Mouse (Mus musculus) left cerebral cortex, postnatal 25 days (tissue): ENCODE data around the gene Mast4. TPM values are rescaled to one million over a fixed set of nuclear protein-coding genes. Genes with fewer than 3 reads are reported as not detected.

ENCODE experiments used
- DNase-seq, 2 experiments: peaks; one replicate each; pipeline ENCODE4 v3.0.0; 2022; ENCODE audit warnings: low spot score in 2 of 2, mixed read lengths in 1 of 2
- intact Hi-C: fragments of 180-260 bp; cut with DNase I; formaldehyde crosslinking; loops from one replicate; pipeline ENCODE4 v1.15.1; 2025
- total RNA-seq, 2 experiments: library from RNA; stranded (reverse); gene quantifications; 2 replicates each; pipeline ENCODE4 v1.2.3; 2021

Mast4 gene
- total RNA-seq, 2 experiments from 2014 or later: 41.2 to 46.7 TPM

GRCm38 (mm10) chr13:102811129-102811832 is 523.0 kb downstream of the Mast4 start:
- intact Hi-C loops: loop anchor here (5.0 kb wide), 2 partner anchors 96 to 301 kb away; no protein-coding TSS in a partner anchor
- peak; percentile 42 to 48 for DNase-seq

- intact Hi-C loops: no loop called here
- no peak for DNase-seq
Observed at GRCm38 (mm10) chr13:102806652-102807051, 527.6 kb downstream of the Mast4 start.

GRCm38 (mm10) chr13:102805190-102805589 is 529.1 kb downstream of the Mast4 start:
- intact Hi-C loops: no loop called here
- DNase-seq: no peak

GRCm38 (mm10) chr13:102803206-102803605 is 531.1 kb downstream of the Mast4 start:
- intact Hi-C loops: no loop called here
- no peak for DNase-seq

- DNase-seq: no peak
- intact Hi-C loops: no loop called here
Observed at GRCm38 (mm10) chr13:102792157-102792556, 542.1 kb downstream of the Mast4 start.

- intact Hi-C loops: no loop called here
Observed at GRCm38 (mm10) chr13:102790601-102791155, 543.6 kb downstream of the Mast4 start.

GRCm38 (mm10) chr13:102786666-102787230 is 547.5 kb downstream of the Mast4 start:
- peak in 1 of 2 experiments; percentile 42 for DNase-seq
- intact Hi-C loops: no loop called here

More at GRCm38 (mm10) chr13:102790601-102791155, 543.6 kb downstream of the Mast4 start:
- DNase-seq: no peak

- intact Hi-C loops: no loop called here
- no peak for DNase-seq
Observed at GRCm38 (mm10) chr13:102783531-102784310, 550.6 kb downstream of the Mast4 start.

- intact Hi-C loops: no loop called here
- DNase-seq: no peak
Observed at GRCm38 (mm10) chr13:102779275-102779674, 555.0 kb downstream of the Mast4 start.

GRCm38 (mm10) chr13:102778859-102779258 is 555.4 kb downstream of the Mast4 start:
- intact Hi-C loops: no loop called here
- DNase-seq: no peak

- intact Hi-C loops: no loop called here
Observed at GRCm38 (mm10) chr13:102775506-102775905, 558.8 kb downstream of the Mast4 start.

GRCm38 (mm10) chr13:102774786-102775201 is 559.5 kb downstream of the Mast4 start:
- intact Hi-C loops: no loop called here
- DNase-seq: no peak

More at GRCm38 (mm10) chr13:102775506-102775905, 558.8 kb downstream of the Mast4 start:
- no peak for DNase-seq

- intact Hi-C loops: no loop called here
- DNase-seq: no peak
Observed at GRCm38 (mm10) chr13:102773169-102773568, 561.1 kb downstream of the Mast4 start.

GRCm38 (mm10) chr13:102770194-102770593 is 564.1 kb downstream of the Mast4 start:
- DNase-seq: peak in 1 of 2 experiments; percentile 35
- intact Hi-C loops: no loop called here

GRCm38 (mm10) chr13:102768512-102768911 is 565.8 kb downstream of the Mast4 start:
- DNase-seq: no peak
- intact Hi-C loops: no loop called here

GRCm38 (mm10) chr13:102767110-102767509 is 567.2 kb downstream of the Mast4 start:
- DNase-seq: no peak
- intact Hi-C loops: no loop called here

- DNase-seq: no peak
- intact Hi-C loops: no loop called here
Observed at GRCm38 (mm10) chr13:102765216-102765615, 569.1 kb downstream of the Mast4 start.

GRCm38 (mm10) chr13:102764218-102764617 is 570.1 kb downstream of the Mast4 start:
- DNase-seq: no peak
- intact Hi-C loops: no loop called here

- intact Hi-C loops: no loop called here
- DNase-seq: no peak
Observed at GRCm38 (mm10) chr13:102762203-102762602, 572.1 kb downstream of the Mast4 start.

- no peak for DNase-seq
- intact Hi-C loops: no loop called here
Observed at GRCm38 (mm10) chr13:102761410-102761809, 572.9 kb downstream of the Mast4 start.
